Mouse (Mus musculus) myocyte (in vitro differentiated cells): ENCODE measurements at regions not wholly inside any gene's neighbourhood (a gene's known extent, or its start where the extent isn't known, plus 50 kb on each side); places are given as distances from the start of the nearest gene placed in this dataset.

Experiments used
- H3K27me3 ChIP-seq: one replicate; pipeline ENCODE4 v1.6.1; 2011; ENCODE audit not compliant: control insufficient read depth, insufficient read depth, insufficient read length
- H3K36me3 ChIP-seq: one replicate; pipeline ENCODE4 v1.6.1; 2011; ENCODE audit not compliant: control insufficient read depth, insufficient read depth
- H3K4me2 ChIP-seq: one replicate; pipeline ENCODE4 v1.6.1; 2011; ENCODE audit warnings: low read depth, control low read depth
- H3K4me3 ChIP-seq: one replicate; pipeline ENCODE4 v1.5.1; 2011; ENCODE audit warnings: mild to moderate bottlenecking, control low read depth, moderate library complexity
- H3K79me2 ChIP-seq: one replicate; pipeline ENCODE4 v1.6.1; 2011; ENCODE audit not compliant: control insufficient read depth, insufficient read depth
- H3ac ChIP-seq: one replicate; pipeline ENCODE4 v1.6.1; 2011; ENCODE audit not compliant: control insufficient read depth, insufficient read length
- CEBPB ChIP-seq: IDR thresholded peaks from 2 replicates; pipeline ENCODE4 v1.6.1; 2011; ENCODE audit warnings: mild to moderate bottlenecking, moderate library complexity; ENCODE audit not compliant: poor library complexity, insufficient read depth, severe bottlenecking
- E2F4 ChIP-seq: IDR thresholded peaks from one replicate; pipeline ENCODE4 v1.6.1; 2011; ENCODE audit warnings: mild to moderate bottlenecking, control low read depth, moderate library complexity; ENCODE audit not compliant: insufficient read depth
- MAX ChIP-seq: IDR thresholded peaks from one replicate; pipeline ENCODE4 v1.6.1; 2011; ENCODE audit warnings: low read depth, mild to moderate bottlenecking, control low read depth
- MYOD1 ChIP-seq, 3 experiments: IDR thresholded peaks; one replicate each; pipeline ENCODE4 v1.6.1; 2011; ENCODE audit warnings: control low read depth in 2 of 3, low read depth in 2 of 3, mild to moderate bottlenecking in 2 of 3, moderate library complexity in 1 of 3; ENCODE audit not compliant: insufficient read length in 2 of 3, control insufficient read depth in 1 of 3
- MYOG ChIP-seq, 3 experiments: IDR thresholded peaks; one replicate each; pipeline ENCODE4 v1.6.1; 2011; ENCODE audit warnings: control low read depth in 2 of 3, low read depth in 2 of 3, mild to moderate bottlenecking in 2 of 3; ENCODE audit not compliant: insufficient read length in 2 of 3, control insufficient read depth in 1 of 3, insufficient read depth in 1 of 3
- POLR2A ChIP-seq: IDR thresholded peaks from one replicate; pipeline ENCODE4 v1.6.1; 2011; ENCODE audit warnings: low read depth, mild to moderate bottlenecking, control low read depth, moderate library complexity; ENCODE audit not compliant: insufficient read length
- POLR2AphosphoS2 ChIP-seq: IDR thresholded peaks from one replicate; pipeline ENCODE4 v1.6.1; 2011; ENCODE audit warnings: low read depth, control low read depth; ENCODE audit not compliant: insufficient read length
- REST ChIP-seq: IDR thresholded peaks from one replicate; pipeline ENCODE4 v1.6.1; 2011; ENCODE audit warnings: mild to moderate bottlenecking, control low read depth, moderate library complexity; ENCODE audit not compliant: insufficient read depth, insufficient read length
- SRF ChIP-seq: IDR thresholded peaks from one replicate; pipeline ENCODE4 v1.6.1; 2011; ENCODE audit warnings: low read depth; ENCODE audit not compliant: control insufficient read depth, insufficient read length
- TCF12 ChIP-seq: IDR thresholded peaks from one replicate; pipeline ENCODE4 v1.6.1; 2011; ENCODE audit warnings: mild to moderate bottlenecking, control low read depth; ENCODE audit not compliant: poor library complexity, insufficient read depth, severe bottlenecking
- TCF3 ChIP-seq: IDR thresholded peaks from one replicate; pipeline ENCODE4 v1.6.1; 2011; ENCODE audit warnings: low read depth, control low read depth; ENCODE audit not compliant: insufficient read length
- USF1 ChIP-seq: IDR thresholded peaks from one replicate; pipeline ENCODE4 v1.6.1; 2011; ENCODE audit warnings: low read depth, mild to moderate bottlenecking, control low read depth, moderate library complexity

DNA sequence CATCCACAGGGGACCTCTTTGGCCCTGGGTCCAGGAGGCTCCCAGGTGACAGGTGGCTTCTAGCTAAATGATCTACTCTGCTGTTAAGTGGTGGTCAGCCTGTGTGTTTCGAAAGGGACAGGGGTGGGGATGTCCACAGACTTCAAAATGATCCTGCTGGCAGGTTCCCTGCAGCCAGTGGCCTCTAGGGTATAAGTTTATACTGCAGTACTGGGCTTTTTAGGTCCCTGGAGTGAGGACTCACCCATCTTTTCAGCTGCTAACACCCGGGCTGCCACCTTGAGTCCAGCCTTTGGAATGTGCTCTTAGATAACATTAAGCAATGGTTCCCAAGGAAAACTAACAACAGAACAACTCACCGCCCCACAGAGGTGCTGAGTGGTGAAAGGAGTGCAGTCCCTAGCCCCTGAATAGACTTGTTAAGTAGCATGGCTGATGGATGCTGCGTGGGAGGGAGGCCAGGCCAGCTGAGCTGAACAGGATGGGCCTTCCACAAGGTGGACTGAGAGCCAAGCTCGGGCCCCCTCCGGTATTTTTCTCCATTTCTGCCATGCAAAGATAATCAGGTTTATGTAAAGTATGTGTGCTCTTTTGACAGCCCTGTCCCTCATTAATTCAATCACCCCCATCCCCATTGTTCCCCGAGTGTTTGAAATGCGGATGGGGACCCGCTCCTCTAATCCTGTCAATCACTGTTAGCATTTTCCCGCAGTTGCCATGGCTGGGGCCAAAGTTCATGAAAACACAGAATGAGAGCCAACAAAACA lies 226.0 kb upstream of the Irx4 start:
- Histone ChIP-seq H3K27me3 (no peaks in the 10 kb centered on the region), H3K79me2 (no peaks in the 10 kb centered on the region), H3K36me3 (no peaks in the 10 kb centered on the region), H3ac (no peak overlapping the region), H3K4me2 (no peak overlapping the region), H3K4me3 (no peak overlapping the region)
- no peak for TF ChIP-seq MAX
- no peak for TF ChIP-seq USF1
- TF ChIP-seq MYOG (IDR thresholded peaks at IDR 0.05; ENCODE audit: control insufficient read depth in 1 of 3, insufficient read depth in 1 of 3, insufficient read length in 2 of 3, low read depth in 2 of 3): no peak
- TF ChIP-seq TCF12: no peak
- no peak for TF ChIP-seq TCF3

- no peaks in the 10 kb centered on the region for H3K79me2 ChIP-seq
- H3K4me3 ChIP-seq: no peak overlapping the region
- TF ChIP-seq USF1: no peak
- no peak for TF ChIP-seq TCF12
- no peak for TF ChIP-seq POLR2A
- TF ChIP-seq CEBPB: no peak
- TF ChIP-seq SRF: no peak
- no peak for TF ChIP-seq POLR2AphosphoS2
- no peak for TF ChIP-seq TCF3
- no peak for TF ChIP-seq E2F4
- TF ChIP-seq MYOD1 (IDR thresholded peaks at IDR 0.05; ENCODE audit: control insufficient read depth in 1 of 3, insufficient read length in 2 of 3, low read depth in 2 of 3): no peak
- TF ChIP-seq REST: no peak
- TF ChIP-seq MAX: no peak
- TF ChIP-seq MYOG (IDR thresholded peaks at IDR 0.05; ENCODE audit: control insufficient read depth in 1 of 3, insufficient read depth in 1 of 3, insufficient read length in 2 of 3, low read depth in 2 of 3): no peak
Observed at GRCm38 (mm10) chr13:73034886-73035285, 225.4 kb upstream of the Irx4 start.

DNA sequence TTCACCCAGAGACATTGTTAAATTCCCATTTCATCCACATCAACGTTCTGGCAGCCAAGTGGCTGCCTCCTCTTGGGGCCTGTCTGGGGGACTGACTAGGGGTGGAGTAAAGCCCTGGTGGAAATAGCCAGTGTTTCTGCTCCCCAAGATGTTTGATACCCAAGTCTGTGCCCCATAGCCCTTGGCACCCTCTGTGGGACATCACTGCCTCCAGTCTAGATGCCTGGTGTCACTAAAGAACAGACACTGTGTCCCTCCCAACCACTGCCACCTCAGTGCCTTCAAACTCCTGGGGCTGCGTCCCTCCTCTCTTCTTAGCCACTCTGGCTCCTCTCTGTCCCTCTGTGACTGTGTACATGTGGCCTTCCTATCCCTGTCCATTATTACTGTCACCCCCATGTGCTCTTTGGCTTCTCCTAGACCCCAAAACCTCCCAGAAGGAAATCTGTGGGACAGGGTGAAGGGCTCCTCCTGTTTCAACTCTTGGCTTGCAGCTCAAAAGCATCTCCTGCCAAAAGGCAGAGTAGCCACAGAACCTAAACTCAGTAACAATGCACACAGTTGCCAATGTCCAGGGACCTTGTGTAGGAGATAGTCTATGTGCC lies 224.8 kb upstream of the Irx4 start:
- no peak overlapping the region for H3K4me3 ChIP-seq
- H3K27me3 ChIP-seq: no peaks in the 10 kb centered on the region
- no peak overlapping the region for H3ac ChIP-seq
- no peaks in the 10 kb centered on the region for H3K79me2 ChIP-seq
- no peak for TF ChIP-seq TCF12
- no peak for TF ChIP-seq MAX
- no peak overlapping the region for H3K4me2 ChIP-seq
- H3K36me3 ChIP-seq: no peaks in the 10 kb centered on the region

More at GRCm38 (mm10) chr13:73034886-73035285, 225.4 kb upstream of the Irx4 start:
- H3K27me3 ChIP-seq: no peaks in the 10 kb centered on the region
- H3K36me3 ChIP-seq: no peaks in the 10 kb centered on the region
- H3ac ChIP-seq: no peak overlapping the region
- H3K4me2 ChIP-seq: no peak overlapping the region

DNA sequence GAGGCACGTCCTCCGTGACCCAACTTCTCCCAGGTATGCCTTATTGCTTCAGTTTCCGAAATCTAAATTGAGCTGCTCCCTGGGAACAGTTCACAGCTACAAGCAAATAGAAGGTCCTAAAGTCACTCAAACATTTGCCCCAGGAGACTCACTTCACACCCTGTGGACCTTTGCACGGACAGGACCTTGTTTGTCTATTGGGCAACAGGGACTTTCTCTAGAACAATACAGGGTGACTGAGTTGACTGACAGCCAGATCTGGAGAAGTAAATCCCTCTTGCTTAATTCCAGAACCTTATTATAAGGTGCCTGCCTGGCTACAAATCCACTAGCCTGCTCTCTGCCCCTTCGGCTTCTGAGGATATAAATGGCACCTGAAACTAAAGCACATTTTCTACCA lies 220.5 kb upstream of the Irx4 start:
- H3K36me3 ChIP-seq: no peaks in the 10 kb centered on the region
- H3K4me2 ChIP-seq: no peak overlapping the region
- H3K4me3 ChIP-seq: no peak overlapping the region
- TF ChIP-seq TCF3 (no peak), POLR2AphosphoS2 (no peak), MYOD1 (IDR thresholded peaks at IDR 0.05; ENCODE audit: control insufficient read depth in 1 of 3, insufficient read length in 2 of 3, low read depth in 2 of 3) (no peak), USF1 (no peak), E2F4 (no peak), TCF12 (no peak), MYOG (IDR thresholded peaks at IDR 0.05; ENCODE audit: control insufficient read depth in 1 of 3, insufficient read depth in 1 of 3, insufficient read length in 2 of 3, low read depth in 2 of 3) (no peak), MAX (no peak), CEBPB (no peak), REST (no peak), SRF (no peak), POLR2A (no peak)
- no peak overlapping the region for H3ac ChIP-seq
- no peaks in the 10 kb centered on the region for H3K27me3 ChIP-seq
- no peaks in the 10 kb centered on the region for H3K79me2 ChIP-seq
